Mouse (Mus musculus): ENCODE data around the gene Ifi27l2a.
"Not testable (repeated sequence)": the region's sequence is repeated elsewhere in the genome, so short reads cannot be mapped to it uniquely, and the experiment has no call there.

The Ifi27l2a gene

DNA sequence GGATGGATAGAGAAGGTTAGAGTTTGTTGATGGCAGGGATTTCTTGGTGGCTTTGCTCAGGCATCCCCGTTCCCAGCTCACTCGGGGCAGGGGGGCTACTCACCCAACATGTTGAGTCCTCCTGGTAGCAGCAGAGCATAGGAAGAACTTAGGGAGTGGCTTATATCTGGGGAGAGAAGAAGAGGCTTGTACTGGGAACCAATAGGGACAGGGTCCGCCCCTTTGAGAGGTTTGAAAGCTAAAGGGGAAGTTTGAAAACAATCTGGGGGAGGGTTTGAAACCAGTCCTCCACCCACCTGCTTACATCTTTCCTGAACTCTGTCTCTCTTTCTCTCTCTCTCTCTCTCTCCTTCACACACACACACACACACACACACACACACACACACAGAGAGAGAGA lies at the start of gene Ifi27l2a:
Gene Ifi27l2a, minus strand, starts transcription at position 157 of the 400 bp plus-strand sequence.
- DNase-seq (ENCODE audit: low spot score in 2 of 2), result no peak

DNA sequence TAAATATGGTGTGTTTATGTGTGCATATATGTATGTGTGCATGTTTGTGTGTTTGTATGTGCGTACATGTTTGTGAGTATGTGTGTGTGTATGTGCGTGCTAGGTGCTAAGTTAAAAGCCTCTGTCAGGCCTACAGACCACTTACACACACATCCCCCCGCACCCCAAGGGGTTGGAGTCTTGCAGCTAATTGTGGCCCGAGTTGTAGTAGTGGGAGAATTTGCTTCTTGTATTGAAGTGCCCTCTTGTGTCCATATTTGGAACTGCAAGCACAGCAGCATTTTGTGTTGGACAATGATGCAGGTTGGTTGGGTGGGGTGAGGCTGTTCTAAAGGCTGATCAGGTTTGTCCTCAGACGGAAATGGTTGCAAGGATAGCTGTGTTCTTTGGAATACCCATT lies 49.3 kb upstream of the Ifi27l2a start:
- peak in 1 of 2 experiments; percentile 62 for DNase-seq (ENCODE audit: low spot score in 2 of 2)

DNA sequence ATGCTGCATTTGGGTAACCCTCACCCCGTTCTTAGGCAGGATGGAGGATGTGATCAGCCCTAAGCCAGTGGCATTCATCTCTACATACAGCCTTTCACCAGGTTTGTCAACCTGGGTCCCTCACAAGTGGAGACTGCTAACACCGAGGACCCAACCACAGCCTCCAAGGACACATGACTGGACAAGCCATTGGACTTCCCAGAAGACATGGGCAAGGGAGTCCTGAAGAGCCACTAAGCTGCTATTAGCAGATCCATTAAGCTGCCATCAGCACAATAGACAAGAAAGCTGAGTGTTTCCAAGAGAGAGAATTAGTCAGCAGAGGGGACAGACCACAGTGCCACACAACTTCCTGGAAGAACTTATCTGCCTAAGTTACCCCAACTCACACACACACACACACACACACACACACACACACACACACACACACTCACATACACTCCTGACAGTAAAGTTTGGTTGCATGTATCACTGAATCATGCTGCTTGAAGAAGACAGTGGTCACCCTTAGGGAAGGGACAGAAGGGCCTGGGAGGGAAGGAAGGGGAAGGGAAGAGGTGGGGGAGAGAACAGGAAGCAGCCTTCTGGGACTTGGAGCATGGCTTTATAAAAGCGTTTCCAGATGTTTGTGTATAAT lies 47.7 kb upstream of the Ifi27l2a start:
- DNase-seq (ENCODE audit: low spot score in 2 of 2), result no peak

DNA sequence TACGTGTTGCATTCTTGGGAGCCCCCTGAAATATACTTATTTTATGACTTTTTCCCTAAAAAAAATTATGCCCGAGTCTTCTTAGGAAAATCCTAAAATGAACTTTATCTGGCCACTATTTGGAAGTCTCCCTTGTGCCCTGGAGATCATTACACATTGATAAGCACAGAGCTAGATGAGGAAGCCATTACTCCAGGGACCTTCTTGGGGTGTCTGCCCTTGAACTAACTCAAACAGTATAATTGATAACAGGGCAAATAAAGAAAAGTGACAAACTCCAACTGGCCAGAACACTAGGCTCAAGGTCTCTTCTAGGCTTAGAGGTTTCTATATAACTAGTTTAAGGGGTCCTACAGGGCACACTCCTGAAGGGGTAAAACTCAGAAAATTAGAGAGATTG lies 44.3 kb upstream of the Ifi27l2a start:
- no peak for DNase-seq (ENCODE audit: low spot score in 2 of 2)

DNA sequence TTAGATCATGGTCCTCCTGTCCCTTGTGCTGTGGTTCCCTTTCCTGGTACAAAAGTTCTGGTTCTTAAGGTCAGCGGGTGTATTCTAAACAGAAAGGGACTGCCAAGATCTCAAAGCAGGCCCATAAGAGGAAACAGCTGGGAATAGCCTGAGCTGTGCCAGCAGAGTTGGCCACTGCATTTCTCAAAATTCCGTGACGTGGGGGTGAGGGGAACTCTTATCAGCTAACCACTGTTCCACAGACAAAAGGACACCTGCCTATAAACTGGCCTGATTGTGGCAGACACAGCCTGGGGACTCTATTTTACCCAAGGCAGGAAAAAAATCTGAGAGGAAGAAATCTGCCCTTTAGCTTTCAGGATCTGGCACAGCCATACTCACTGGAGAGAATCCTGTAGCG lies 43.8 kb upstream of the Ifi27l2a start:
- no peak for DNase-seq (ENCODE audit: low spot score in 2 of 2)

GRCm38 (mm10) chr12:103486726-103487125 lies 43.2 kb upstream of the Ifi27l2a start:
- no peak for DNase-seq (ENCODE audit: low spot score in 2 of 2)

DNA sequence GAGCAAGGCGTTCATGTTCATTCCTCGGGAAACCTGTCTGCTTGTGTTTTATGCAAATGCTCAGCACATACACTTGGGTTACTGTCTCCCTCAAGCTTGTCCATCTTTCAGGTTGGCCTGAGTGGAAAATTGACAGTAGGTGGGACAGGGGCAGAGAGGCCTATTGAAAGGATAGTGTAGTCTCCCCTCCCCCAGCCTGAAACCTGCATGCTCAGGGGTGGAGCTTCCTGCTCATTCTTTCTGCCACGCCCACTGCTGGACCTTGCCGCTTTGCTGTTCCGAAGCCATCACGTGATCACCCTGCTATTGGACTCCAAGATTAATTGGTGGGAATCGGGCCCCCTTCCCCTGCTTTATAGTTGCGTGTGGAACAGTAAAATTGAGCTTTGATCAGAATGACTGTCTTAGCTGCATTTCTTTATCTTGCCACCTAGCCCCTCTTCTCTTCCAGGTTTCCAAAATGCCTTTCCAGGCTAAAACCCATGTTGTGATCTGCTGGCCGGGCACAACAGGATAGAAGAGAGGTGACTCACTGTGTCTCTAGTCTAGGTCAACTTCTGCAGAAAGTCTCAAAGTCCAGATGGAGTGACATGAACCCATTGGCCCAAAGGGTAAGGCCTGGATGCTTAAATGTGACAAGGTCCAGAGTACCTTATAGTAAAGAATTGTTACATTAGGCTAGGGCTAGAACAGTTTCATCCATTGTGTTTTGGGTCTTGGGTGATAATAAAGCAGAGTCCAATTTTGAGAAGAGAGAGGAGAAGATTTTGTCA lies 40.9 kb upstream of the Ifi27l2a start:
- not testable (repeated sequence) for DNase-seq (ENCODE audit: low spot score in 2 of 2)

DNA sequence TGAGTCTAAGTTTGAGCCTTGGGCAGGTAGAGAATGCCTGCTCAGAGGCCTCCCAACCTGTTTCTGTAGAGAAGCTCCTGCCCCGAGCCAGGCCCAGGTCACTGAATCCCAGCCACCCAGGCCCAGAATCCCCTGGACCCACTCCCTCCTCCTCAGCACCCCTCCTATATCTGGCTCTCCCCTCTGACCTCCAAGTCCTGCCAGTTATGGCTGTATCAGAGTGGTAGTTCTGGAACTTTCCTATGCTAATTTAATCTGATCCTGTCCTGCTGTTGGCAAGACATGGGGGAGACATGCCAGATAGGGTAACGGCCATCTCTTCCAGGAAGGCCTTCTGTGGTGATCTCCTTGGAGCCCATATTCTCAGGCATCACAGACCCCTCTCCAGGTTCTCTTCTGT lies 39.3 kb upstream of the Ifi27l2a start:
- DNase-seq (ENCODE audit: low spot score in 2 of 2), result no peak

DNA sequence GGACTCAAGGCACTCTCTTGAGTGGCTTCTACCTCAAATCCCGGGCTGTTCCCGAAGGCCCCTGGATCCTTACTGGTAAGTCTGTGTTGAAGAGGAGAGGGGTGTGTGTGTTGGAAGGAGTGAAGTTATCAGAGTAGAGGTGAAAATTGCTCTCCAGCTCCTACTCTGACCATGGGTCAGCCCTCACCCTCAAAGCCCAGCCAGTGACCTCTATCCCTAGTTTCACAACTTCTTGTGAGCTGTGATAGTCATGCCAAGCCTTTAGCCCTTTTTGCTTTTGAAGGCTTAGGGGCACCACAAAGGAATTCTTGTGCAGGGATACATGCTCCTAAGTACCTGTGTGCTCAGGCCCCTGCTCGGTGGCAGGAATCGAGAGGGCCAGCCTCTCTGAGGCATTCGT lies 38.2 kb upstream of the Ifi27l2a start:
- no peak for DNase-seq (ENCODE audit: low spot score in 2 of 2)

DNA sequence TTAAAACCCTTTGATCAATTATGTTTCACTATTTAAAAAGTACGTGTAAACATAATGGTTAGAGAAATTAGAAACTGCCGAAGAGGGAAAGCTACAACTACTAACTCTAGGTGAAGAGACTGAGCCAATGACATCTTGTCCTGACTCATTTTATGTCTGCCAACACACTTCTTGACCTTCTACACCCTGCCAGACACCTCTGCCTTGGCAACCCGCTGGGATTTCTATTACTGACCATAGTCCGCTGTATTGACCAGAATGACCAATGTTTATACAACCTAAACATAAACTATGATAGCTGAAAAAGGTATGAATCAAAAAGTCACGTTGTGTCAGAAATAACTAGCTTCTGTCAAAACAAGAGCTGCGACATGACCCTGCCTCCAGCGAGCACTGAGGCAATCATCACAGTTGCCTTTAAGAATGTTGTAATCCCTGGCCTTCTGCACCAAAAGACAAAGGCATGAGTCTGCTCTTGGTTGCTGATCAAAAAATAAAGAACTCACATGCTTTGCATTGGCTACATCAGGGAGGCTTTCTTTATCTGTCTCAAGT lies 34.1 kb upstream of the Ifi27l2a start:
- DNase-seq (ENCODE audit: low spot score in 2 of 2), result no peak

DNA sequence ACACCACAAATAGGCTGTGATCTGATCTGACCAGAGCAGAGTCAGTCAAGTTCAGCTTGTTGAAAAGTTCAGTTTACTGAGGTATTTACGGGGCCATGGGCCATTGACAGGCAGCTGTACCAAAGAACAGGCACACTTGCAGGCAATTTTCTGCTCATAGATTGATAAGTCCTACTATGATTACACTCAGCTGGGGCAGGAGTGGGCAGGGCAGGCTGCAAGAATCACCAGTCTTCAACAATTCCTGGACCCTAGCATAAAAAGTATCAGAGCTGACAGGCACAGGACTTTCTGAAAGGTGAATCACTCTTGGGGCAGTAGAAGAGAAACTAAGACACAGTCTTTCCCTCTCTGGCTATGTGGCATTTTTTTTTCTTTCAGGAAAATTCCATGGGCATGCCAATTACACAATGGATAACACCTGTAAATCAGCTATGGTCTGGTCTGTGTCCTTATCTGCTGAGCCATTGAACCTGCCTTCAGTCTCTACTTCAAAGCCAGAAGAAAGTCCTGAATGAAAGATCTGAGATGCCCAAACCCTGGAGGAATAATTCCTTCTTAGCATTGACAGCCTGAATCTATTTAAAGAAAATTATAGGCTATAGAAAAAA lies 33.4 kb upstream of the Ifi27l2a start:
- no peak for DNase-seq (ENCODE audit: low spot score in 2 of 2)

GRCm38 (mm10) chr12:103474481-103474880 lies 31.0 kb upstream of the Ifi27l2a start:
- DNase-seq (ENCODE audit: low spot score in 2 of 2), result no peak

GRCm38 (mm10) chr12:103457140-103457539 lies 13.7 kb upstream of the Ifi27l2a start, which contains the start of gene Ifi27l2b:
Ifi27l2b (minus strand) TSS chr12:103457223.
- DNase-seq (ENCODE audit: low spot score in 2 of 2), result no peak

GRCm38 (mm10) chr12:103456727-103457126 lies 13.2 kb upstream of the Ifi27l2a start:
- not testable (repeated sequence) for DNase-seq (ENCODE audit: low spot score in 2 of 2)

GRCm38 (mm10) chr12:103453361-103453760 lies 9.9 kb upstream of the Ifi27l2a start:
- no peak for DNase-seq (ENCODE audit: low spot score in 2 of 2)

DNA sequence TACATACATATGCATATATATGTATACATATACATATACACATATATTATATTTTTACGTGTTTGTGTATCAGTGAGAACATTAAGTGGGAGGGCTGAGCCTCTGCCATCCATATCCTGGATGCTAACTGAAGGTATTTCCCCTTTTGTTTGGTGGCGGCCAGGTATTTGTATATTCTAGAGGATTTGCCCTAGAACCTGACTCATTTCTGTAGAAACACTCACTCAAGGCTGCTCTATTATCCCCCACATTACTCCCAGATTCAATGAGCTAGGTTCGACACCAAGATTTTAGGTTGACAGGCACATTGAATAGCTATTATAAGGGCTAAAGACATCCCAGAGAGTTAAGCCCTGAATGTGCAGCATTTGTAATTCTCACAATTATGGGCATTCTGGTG lies 1.6 kb upstream of the Ifi27l2a start:
- no peak for DNase-seq (ENCODE audit: low spot score in 2 of 2)

GRCm38 (mm10) chr12:103444261-103444660 lies 781 bp upstream of the Ifi27l2a start:
- DNase-seq (ENCODE audit: low spot score in 2 of 2), result not testable (repeated sequence)

- no peak for DNase-seq (ENCODE audit: low spot score in 2 of 2)
These were observed 5.9 kb downstream of the Ifi27l2a start for GRCm38 (mm10) chr12:103437601-103438000.

DNA sequence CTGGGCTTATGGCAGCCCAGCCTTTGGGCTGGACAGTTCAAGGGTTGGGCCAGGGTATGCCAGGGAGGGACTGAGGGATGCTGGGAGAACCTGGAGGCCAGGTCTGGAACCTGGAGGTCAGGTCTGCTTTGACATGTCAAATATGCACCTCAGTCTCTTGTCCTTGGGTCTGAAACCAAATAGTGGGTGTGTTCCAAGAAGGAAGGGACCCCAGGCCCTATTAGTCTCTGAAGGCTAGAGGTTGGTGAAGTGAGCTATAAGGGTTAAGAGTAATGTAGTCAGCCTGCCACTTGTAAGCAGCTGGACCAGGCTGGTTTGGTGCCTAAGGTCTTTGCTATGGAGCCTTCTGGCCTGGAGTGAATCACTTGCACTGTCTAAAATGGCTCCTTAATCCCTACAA lies 8.6 kb downstream of the Ifi27l2a start:
- DNase-seq (ENCODE audit: low spot score in 2 of 2), result no peak

- DNase-seq (ENCODE audit: low spot score in 2 of 2), result peak in 1 of 2 experiments; percentile 28
These were observed 9.3 kb downstream of the Ifi27l2a start, which contains the start of gene Ifi27 for GRCm38 (mm10) chr12:103433986-103434731. Ifi27 (plus strand) TSS chr12:103434211.

DNA sequence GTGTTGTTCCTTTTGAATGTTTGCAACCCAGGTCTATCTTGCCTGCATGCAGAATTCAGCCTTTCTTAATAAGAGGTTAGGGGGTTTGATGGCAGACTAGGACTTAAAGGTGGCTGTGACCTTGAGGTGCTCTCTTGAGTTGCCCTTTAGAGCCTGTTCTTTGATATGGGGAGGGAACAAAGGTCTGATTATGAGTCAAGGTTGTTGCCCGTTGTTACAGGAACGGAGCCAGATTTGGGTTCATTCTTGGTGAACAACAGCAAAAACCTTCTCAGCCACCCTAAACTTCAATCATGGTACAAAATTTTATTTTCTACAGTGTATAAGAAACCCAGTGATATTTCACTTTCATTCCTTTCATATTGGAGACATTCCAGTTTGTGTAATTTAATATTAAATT lies 10.1 kb downstream of the Ifi27l2a start:
- DNase-seq (ENCODE audit: low spot score in 2 of 2), result no peak

DNA sequence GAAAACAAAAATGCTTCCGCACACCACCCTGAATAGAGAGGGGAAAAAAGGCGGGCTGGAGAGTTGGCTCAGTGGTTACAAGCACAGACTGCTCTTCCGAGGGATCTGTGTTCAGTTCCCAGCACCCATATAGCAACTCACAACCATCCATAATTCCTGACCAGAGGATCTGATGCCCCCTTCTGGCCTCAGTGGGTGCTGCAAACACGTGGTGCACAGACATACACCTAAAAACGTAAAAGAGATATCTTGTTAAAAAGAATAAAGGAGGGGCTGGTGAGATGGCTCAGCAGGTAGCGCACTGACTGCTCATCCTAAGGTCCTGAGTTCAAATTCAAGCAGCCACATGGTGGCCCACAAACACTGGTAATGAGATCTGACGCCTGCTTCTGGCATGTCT lies 16.8 kb downstream of the Ifi27l2a start:
- DNase-seq (ENCODE audit: low spot score in 2 of 2), result no peak

All from spleen, postnatal 14 days (tissue).